Mouse (Mus musculus): ENCODE data around the gene Rbfox3. TPM values are rescaled to one million over a fixed set of nuclear protein-coding genes. Genes with fewer than 3 reads are reported as not detected.
A peak's percentile ranks its signal among the peaks of the same experiment; 100 is the strongest.

Gene Rbfox3
- polyA plus RNA-seq, 1 experiment from 2014 or later = 0.76 TPM

- DNase-seq (ENCODE audit: low spot score) (no peak), ATAC-seq (ENCODE audit: low FRiP score, low TSS enrichment) (no peak)
- Histone ChIP-seq H3K9me3 (ENCODE audit: control insufficient read depth, low read length) (no peaks in the 10 kb centered on the region), H3K27me3 (ENCODE audit: control insufficient read depth, insufficient read depth, low read length) (no peaks in the 10 kb centered on the region), H3K9ac (ENCODE audit: low read length) (no peak overlapping the region), H3K4me1 (replicated peaks; ENCODE audit: control insufficient read depth, insufficient read depth) (no peaks in the 10 kb centered on the region), H3K36me3 (ENCODE audit: control insufficient read depth, insufficient read depth, low read length) (no peaks in the 10 kb centered on the region), H3K4me2 (replicated peaks; ENCODE audit: low read depth) (no peak overlapping the region), H3K4me3 (ENCODE audit: low read depth, low read length) (no peak overlapping the region), H3K27ac (replicated peaks) (no peak overlapping the region)
- WGBS = 70% methylated on average over 9 of the region's 9 CpGs
- TF ChIP-seq CTCF (IDR thresholded peaks at IDR 0.05; ENCODE audit: low read depth) (no peak), EP300 (optimal IDR thresholded peaks at IDR 0.05) (no peak)
Observed at GRCm38 (mm10) chr11:118883143-118883542, 28.3 kb downstream of the Rbfox3 start.

DNA sequence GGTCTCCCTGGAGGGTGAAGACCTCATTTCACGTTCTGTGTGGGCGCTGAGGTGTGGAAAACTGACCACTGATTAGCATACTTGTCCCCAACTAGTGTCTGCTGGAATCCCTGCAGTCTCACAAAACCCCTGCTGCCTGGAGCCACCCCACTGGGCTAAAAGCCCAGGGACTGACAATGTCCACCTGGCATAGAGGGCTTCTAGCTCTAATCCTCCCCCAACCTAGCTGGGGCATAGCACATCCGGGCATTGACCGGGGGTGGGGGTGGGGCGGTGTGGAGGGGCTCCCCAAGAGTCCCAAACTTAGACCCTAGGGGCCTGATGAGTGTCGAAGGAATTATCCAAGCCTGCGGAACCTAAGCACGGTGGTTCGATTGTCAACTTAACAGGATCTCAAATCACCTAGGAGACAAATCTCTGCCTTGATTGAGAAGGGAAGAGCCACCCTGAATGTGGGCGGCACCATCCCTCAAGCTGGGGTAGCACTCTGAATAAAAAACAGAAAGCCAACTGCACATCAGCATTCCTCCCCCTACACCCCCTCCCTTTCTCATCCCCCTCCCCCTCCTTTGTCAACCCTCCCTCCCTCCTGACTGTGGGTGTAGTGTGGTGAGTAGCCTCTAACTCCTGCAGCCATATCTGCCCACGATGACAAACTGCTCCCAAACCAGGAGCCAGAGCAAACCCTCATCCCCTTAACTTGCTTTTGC lies 29.5 kb downstream of the Rbfox3 start:
- H3K9ac ChIP-seq (ENCODE audit: low read length) = no peak overlapping the region
- 39% methylated on average over 11 of the region's 11 CpGs for WGBS
- no peaks in the 10 kb centered on the region for H3K4me1 ChIP-seq (replicated peaks; ENCODE audit: control insufficient read depth, insufficient read depth)
- no peaks in the 10 kb centered on the region for H3K27me3 ChIP-seq (ENCODE audit: control insufficient read depth, insufficient read depth, low read length)
- TF ChIP-seq CTCF (IDR thresholded peaks at IDR 0.05; ENCODE audit: low read depth) (no peak), EP300 (optimal IDR thresholded peaks at IDR 0.05) (no peak)
- no peak for ATAC-seq (ENCODE audit: low FRiP score, low TSS enrichment)
- H3K27ac ChIP-seq (replicated peaks) = no peak overlapping the region
- H3K9me3 ChIP-seq (ENCODE audit: control insufficient read depth, low read length) = no peaks in the 10 kb centered on the region
- no peaks in the 10 kb centered on the region for H3K36me3 ChIP-seq (ENCODE audit: control insufficient read depth, insufficient read depth, low read length)
- no peak overlapping the region for H3K4me3 ChIP-seq (ENCODE audit: low read depth, low read length)
- no peak for DNase-seq (ENCODE audit: low spot score)
- no peak overlapping the region for H3K4me2 ChIP-seq (replicated peaks; ENCODE audit: low read depth)

DNA sequence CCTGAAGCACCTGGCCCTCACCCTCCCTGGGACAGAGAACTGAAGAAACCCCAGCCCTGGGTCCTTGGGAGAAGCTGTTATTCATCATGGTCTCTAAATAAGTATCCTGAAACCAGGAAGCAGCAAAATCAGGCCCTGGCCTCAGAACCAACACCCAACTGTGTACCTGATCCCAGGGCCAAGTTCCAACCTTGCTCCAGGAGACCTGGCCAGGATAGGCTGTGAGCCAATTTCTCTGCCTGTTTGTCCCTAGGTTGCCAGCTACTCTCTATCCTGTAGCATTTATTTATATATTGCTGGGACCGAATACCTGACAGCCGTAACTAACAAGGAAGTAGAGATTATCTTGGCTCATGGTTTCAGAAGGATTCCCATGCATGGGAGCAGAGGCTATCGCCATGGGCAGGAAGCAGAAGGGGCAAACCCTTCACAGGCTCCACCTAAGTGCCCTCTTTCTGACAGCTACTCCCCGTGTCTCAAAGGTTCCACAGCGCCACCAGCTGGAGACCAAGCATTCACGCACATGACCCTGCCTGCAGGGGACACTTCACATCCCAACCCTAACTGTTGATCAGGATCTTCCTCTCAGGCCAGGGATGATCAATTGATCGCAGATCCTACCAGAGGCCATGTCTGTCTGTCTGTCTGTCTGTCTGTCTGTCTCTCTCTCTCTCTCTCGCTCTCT lies 31.8 kb downstream of the Rbfox3 start:
- 81% methylated on average over 8 of the region's 8 CpGs for WGBS
- no peaks in the 10 kb centered on the region for H3K4me1 ChIP-seq (replicated peaks; ENCODE audit: control insufficient read depth, insufficient read depth)
- no peak overlapping the region for H3K4me2 ChIP-seq (replicated peaks; ENCODE audit: low read depth)
- DNase-seq (ENCODE audit: low spot score) (no peak), ATAC-seq (ENCODE audit: low FRiP score, low TSS enrichment) (no peak)
- no peaks in the 10 kb centered on the region for H3K36me3 ChIP-seq (ENCODE audit: control insufficient read depth, insufficient read depth, low read length)
- no peak for TF ChIP-seq CTCF (IDR thresholded peaks at IDR 0.05; ENCODE audit: low read depth)
- no peak for TF ChIP-seq EP300 (optimal IDR thresholded peaks at IDR 0.05)
- H3K4me3 ChIP-seq (ENCODE audit: low read depth, low read length) = no peak overlapping the region
- H3K27ac ChIP-seq (replicated peaks) = no peak overlapping the region
- H3K27me3 ChIP-seq (ENCODE audit: control insufficient read depth, insufficient read depth, low read length) = no peaks in the 10 kb centered on the region
- no peaks in the 10 kb centered on the region for H3K9me3 ChIP-seq (ENCODE audit: control insufficient read depth, low read length)
- H3K9ac ChIP-seq (ENCODE audit: low read length) = no peak overlapping the region

- H3K27ac ChIP-seq (replicated peaks) = no peak overlapping the region
- 90% methylated on average over 13 of the region's 13 CpGs for WGBS
- no peak overlapping the region for H3K9ac ChIP-seq (ENCODE audit: low read length)
- H3K4me1 ChIP-seq (replicated peaks; ENCODE audit: control insufficient read depth, insufficient read depth) = no peaks in the 10 kb centered on the region
- H3K9me3 ChIP-seq (ENCODE audit: control insufficient read depth, low read length) = no peaks in the 10 kb centered on the region
- H3K4me3 ChIP-seq (ENCODE audit: low read depth, low read length) = no peak overlapping the region
- DNase-seq (ENCODE audit: low spot score) (no peak), ATAC-seq (ENCODE audit: low FRiP score, low TSS enrichment) (no peak)
- no peaks in the 10 kb centered on the region for H3K36me3 ChIP-seq (ENCODE audit: control insufficient read depth, insufficient read depth, low read length)
- H3K4me2 ChIP-seq (replicated peaks; ENCODE audit: low read depth) = no peak overlapping the region
- no peak for TF ChIP-seq EP300 (optimal IDR thresholded peaks at IDR 0.05)
- no peak for TF ChIP-seq CTCF (IDR thresholded peaks at IDR 0.05; ENCODE audit: low read depth)
- no peaks in the 10 kb centered on the region for H3K27me3 ChIP-seq (ENCODE audit: control insufficient read depth, insufficient read depth, low read length)
Observed at GRCm38 (mm10) chr11:118878605-118879245, 32.7 kb downstream of the Rbfox3 start.

DNA sequence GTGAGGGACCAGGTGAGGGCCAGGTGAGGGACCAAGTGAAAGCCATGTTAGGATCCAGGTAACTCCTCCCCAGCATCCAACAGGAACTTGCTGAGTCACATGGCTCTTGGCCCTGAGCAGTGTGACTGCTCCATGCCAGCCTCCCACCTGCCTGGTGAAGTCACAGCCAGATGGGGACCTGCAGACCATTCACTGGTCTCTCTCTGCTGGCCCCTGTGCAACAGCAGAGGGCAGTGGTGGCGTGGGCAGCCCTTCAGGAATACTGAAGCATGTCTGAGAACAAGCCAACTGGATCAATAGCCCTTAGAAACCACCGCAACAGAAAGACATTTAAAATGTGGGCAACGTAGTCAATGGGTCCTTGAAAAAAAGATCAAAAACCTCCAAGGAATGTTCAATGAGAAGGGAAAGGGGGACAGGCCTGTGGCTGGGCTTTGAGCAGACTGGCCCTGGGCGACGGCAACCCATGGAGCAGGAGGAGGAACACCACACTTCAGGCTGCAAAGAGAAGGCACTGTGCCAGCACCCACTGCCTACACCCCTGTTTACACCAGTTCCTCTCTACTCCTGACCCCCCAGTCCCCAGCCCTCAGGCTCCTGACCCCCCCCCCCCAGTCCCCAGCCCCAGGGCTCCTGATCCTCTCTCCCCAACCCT lies 36.0 kb downstream of the Rbfox3 start:
- Histone ChIP-seq H3K9ac (ENCODE audit: low read length) (no peak overlapping the region), H3K27me3 (ENCODE audit: control insufficient read depth, insufficient read depth, low read length) (no peaks in the 10 kb centered on the region), H3K36me3 (ENCODE audit: control insufficient read depth, insufficient read depth, low read length) (no peaks in the 10 kb centered on the region), H3K27ac (replicated peaks) (no peak overlapping the region), H3K4me3 (ENCODE audit: low read depth, low read length) (no peak overlapping the region), H3K9me3 (ENCODE audit: control insufficient read depth, low read length) (no peaks in the 10 kb centered on the region), H3K4me1 (replicated peaks; ENCODE audit: control insufficient read depth, insufficient read depth) (no peaks in the 10 kb centered on the region), H3K4me2 (replicated peaks; ENCODE audit: low read depth) (no peak overlapping the region)
- TF ChIP-seq EP300 (optimal IDR thresholded peaks at IDR 0.05) = no peak
- peak; percentile 31 for TF ChIP-seq CTCF (IDR thresholded peaks at IDR 0.05; ENCODE audit: low read depth)
- 70% methylated on average over 5 of the region's 5 CpGs for WGBS
- ATAC-seq (ENCODE audit: low FRiP score, low TSS enrichment) = no peak
- no peak for DNase-seq (ENCODE audit: low spot score)

Measured in stomach, postnatal 0 days (tissue).